Mouse (Mus musculus) liver, adult 2 months (tissue): Measurements from ENCODE around the gene Herc4.

ENCODE experiments used
- CTCF ChIP-seq: fragments of 200-500 bp; IDR thresholded peaks from 2 replicates; pipeline ENCODE4 v1.5.1; 2011; ENCODE audit warnings: low read depth, low read length, control low read depth
- POLR2A ChIP-seq: fragments of 200-500 bp; IDR thresholded peaks from 2 replicates; pipeline ENCODE4 v1.6.1; 2011; ENCODE audit warnings: low read length, control low read depth; ENCODE audit not compliant: insufficient read depth; ENCODE audit errors: extremely low read depth

- TF ChIP-seq CTCF, result no peak
- no peak for TF ChIP-seq POLR2A
Measured at GRCm38 (mm10) chr10:63302356-63302755, 58.7 kb downstream of the Herc4 start.
